Mouse (Mus musculus) embryonic facial prominence, embryonic 10.5 days (tissue): ENCODE data around the gene Podxl2. TPM values are rescaled to one million over a fixed set of nuclear protein-coding genes. Genes with fewer than 3 reads are reported as not detected.
A peak's percentile ranks its signal among the peaks of the same experiment; 100 is the strongest.

ENCODE experiments used
- DNase-seq: peaks from one replicate; pipeline ENCODE4 v3.0.0-alpha.2; 2017; ENCODE audit warnings: low spot score
- H3K27ac ChIP-seq: fragments of 300-500 bp; sonication (generic); replicated peaks from 2 replicates; pipeline ENCODE4 v1.5.1; 2016; ENCODE audit warnings: mild to moderate bottlenecking
- H3K27me3 ChIP-seq: fragments of 300-500 bp; sonication (generic); replicated peaks from 2 replicates; pipeline ENCODE4 v1.6.1; 2016; ENCODE audit warnings: low read depth, mild to moderate bottlenecking; ENCODE audit not compliant: poor library complexity, severe bottlenecking
- H3K36me3 ChIP-seq: fragments of 300-500 bp; sonication (generic); replicated peaks from 2 replicates; pipeline ENCODE4 v1.6.1; 2016; ENCODE audit warnings: mild to moderate bottlenecking, moderate library complexity
- H3K4me1 ChIP-seq: fragments of 300-500 bp; sonication (generic); 2 replicates; pipeline ENCODE4 v1.6.1; 2016
- H3K4me3 ChIP-seq: fragments of 300-500 bp; sonication (generic); 2 replicates; pipeline ENCODE4 v1.5.1; 2016; ENCODE audit warnings: mild to moderate bottlenecking, moderate library complexity
- H3K9me3 ChIP-seq: fragments of 300-500 bp; sonication (generic); 2 replicates; pipeline ENCODE4 v1.6.1; 2016; ENCODE audit warnings: mild to moderate bottlenecking
- WGBS: fragments of 180-500 bp; shearing (Covaris S2); methylation state at CpG from one replicate; pipeline ENCODE4 v1.1.7; 2016; 5-methylcytosine and 5-hydroxymethylcytosine counted together
- polyA plus RNA-seq: library from polyadenylated mRNA; unstranded; fragments of >200 nt; fragmentation: Nextera tagmentation; extraction: Ambion mirVana; gene quantifications from 2 replicates; pipeline ENCODE4 v1.2.1, GENCODE M21; 2016

The Podxl2 gene
- polyA plus RNA-seq, 1 experiment from 2014 or later: 56.3 TPM

DNA sequence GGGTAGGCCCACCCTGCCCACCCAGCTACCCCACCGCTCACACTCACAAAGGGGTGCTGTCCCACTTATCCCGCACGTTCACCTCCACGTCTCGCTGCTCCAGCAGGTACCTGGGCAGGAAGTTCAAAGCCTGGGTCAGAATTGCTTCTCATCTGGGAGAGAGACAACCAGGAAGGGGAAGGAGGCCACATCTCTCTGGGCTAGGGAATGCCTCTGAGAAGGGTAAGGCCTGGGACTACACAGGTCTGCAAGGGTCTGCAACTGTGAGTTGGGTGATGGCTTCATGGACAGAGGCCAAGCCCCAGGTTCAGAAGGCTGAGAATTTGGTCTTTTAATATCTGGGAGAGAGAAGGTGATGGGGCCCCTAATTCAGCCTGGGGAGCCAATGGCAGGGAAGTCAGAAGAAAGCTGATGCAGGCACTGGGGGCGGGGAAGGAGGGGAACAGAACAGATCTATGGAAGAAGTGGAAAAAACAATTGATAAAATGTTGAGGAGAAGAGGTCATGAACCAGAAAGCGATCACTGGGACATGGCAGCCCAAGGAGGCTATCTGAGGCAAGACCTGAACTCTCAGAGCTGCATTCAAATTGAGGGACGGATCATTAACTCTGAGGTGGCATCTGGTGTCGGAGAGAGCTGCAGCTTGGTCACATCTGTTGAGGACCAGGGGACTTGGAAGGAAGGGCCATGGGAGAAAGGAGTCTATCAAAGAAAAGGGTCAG lies 33.9 kb downstream of the Podxl2 start:
- Histone ChIP-seq H3K9me3 (no peaks in the 10 kb centered on the region), H3K4me1 (peaks cover 29% of the 10 kb centered on the region), H3K27ac (peak overlapping the region; percentile 90), H3K27me3 (no peaks in the 10 kb centered on the region), H3K4me3 (peak overlapping the region; percentile 88), H3K36me3 (peaks cover 47% of the 10 kb centered on the region)
- 60% methylated on average over 9 of the region's 9 CpGs for WGBS
- DNase-seq: no peak

GRCm38 (mm10) chr6:88840211-88840610 lies 34.6 kb downstream of the Podxl2 start:
- no peaks in the 10 kb centered on the region for H3K27me3 ChIP-seq
- no peaks in the 10 kb centered on the region for H3K9me3 ChIP-seq
- H3K4me3 ChIP-seq: peak overlapping the region; percentile 88
- 76% methylated on average over 3 of the region's 3 CpGs for WGBS
- peaks cover 30% of the 10 kb centered on the region for H3K4me1 ChIP-seq
- peaks cover 49% of the 10 kb centered on the region for H3K36me3 ChIP-seq
- no peak for DNase-seq
- H3K27ac ChIP-seq: no peak overlapping the region

DNA sequence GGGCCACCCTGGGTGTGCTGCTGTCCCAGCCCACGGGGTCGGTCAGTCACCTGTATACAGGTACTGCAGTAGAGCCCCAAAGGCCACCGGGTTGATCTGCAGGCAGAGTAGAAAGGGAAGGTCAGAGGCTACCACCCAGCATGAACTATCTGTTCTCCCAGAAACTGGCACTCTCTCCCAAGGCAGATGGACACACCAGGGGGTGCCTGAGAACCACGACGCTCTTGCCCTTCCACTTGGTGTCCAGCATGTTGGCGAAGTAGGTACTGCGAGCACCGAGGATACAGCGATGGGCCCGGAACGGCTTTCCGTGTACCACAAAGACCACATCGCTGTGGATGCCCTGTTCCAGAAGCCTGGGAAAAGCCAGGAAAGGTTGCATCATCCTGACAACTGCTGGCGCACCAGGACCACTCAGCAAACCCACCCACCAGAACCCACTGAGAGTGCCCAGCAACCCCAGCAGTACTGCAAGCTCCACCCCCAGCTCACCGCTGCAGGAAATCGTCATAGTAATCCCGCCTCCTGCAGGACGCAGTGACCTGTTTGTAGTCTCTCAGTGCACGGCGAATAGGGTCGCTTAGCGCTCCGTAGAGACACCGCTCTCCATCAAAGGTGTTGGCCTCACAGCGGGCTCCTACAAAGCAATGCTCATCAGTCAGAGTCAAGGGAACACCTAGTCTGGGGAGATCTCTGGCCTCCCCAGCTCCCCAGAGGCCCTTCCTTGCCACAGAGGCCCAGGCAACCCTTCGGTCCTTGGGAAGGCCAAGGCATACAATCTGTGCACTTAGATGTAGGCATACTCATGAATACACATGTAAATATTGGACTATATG lies 35.5 kb downstream of the Podxl2 start:
- H3K27me3 ChIP-seq: no peaks in the 10 kb centered on the region
- DNase-seq: no peak
- H3K4me3 ChIP-seq: no peak overlapping the region
- H3K9me3 ChIP-seq: no peaks in the 10 kb centered on the region
- 84% methylated on average over 26 of the region's 26 CpGs for WGBS
- peaks cover 36% of the 10 kb centered on the region for H3K4me1 ChIP-seq
- no peak overlapping the region for H3K27ac ChIP-seq
- peaks cover 46% of the 10 kb centered on the region for H3K36me3 ChIP-seq

DNA sequence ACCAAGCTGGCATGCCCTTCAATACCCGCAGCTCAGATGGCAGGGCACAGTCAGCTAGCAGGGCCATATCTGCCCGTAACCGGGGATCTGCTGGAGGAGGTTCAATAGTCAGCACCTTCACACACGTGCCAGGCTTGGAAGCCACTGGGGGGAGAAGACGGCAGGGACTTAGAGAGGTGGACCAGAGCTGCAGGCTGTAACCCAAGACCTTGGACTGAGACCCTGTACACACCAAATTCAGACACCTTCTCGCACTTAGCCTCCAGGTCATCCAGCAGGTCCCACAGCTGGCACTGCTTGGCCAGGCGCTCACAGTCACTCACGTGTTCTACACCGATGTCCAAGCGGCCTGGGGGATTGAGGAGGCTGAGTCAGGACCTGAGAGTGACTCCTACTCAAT lies 36.2 kb downstream of the Podxl2 start:
- DNase-seq: no peak
- 90% methylated on average over 10 of the region's 10 CpGs for WGBS
- Histone ChIP-seq H3K27ac (no peak overlapping the region), H3K4me3 (no peak overlapping the region), H3K4me1 (peaks cover 38% of the 10 kb centered on the region), H3K36me3 (peaks cover 46% of the 10 kb centered on the region), H3K27me3 (no peaks in the 10 kb centered on the region), H3K9me3 (no peaks in the 10 kb centered on the region)

GRCm38 (mm10) chr6:88837999-88838398 lies 36.8 kb downstream of the Podxl2 start:
- Histone ChIP-seq H3K9me3 (no peaks in the 10 kb centered on the region), H3K36me3 (peaks cover 46% of the 10 kb centered on the region), H3K27me3 (no peaks in the 10 kb centered on the region), H3K4me3 (no peak overlapping the region), H3K4me1 (peaks cover 35% of the 10 kb centered on the region), H3K27ac (no peak overlapping the region)
- no peak for DNase-seq
- 93% methylated on average over 12 of the region's 12 CpGs for WGBS

GRCm38 (mm10) chr6:88836178-88836819 lies 38.5 kb downstream of the Podxl2 start:
- Histone ChIP-seq H3K36me3 (peaks cover 46% of the 10 kb centered on the region), H3K4me3 (no peak overlapping the region), H3K9me3 (no peaks in the 10 kb centered on the region), H3K27ac (no peak overlapping the region), H3K27me3 (no peaks in the 10 kb centered on the region), H3K4me1 (peaks cover 29% of the 10 kb centered on the region)
- WGBS: 93% methylated on average over 28 of the region's 28 CpGs
- no peak for DNase-seq

DNA sequence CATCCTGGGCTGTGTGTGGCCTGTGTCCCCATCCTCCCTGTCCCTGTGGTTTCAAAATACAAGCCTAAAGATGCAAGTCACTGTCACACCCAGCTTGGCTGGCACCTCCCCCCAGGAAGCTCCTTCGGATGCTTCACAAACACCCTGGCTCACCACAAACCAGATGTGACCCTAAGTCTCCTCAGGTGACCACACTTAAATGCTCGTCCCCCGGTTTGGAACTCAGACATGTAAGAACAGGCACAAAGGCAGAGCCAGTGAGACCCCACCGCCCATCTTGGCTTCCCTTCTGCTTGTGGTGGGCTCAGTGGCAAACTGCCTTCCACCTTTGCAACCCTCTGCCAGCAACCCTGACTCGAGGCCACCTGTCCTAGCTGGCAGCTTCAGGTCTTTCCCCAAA lies 39.8 kb downstream of the Podxl2 start:
- Histone ChIP-seq H3K27me3 (peaks cover 9% of the 10 kb centered on the region; the same call in 1 of the 2 replicates), H3K9me3 (no peaks in the 10 kb centered on the region), H3K4me3 (no peak overlapping the region), H3K36me3 (peaks cover 46% of the 10 kb centered on the region), H3K27ac (no peak overlapping the region), H3K4me1 (peaks cover 20% of the 10 kb centered on the region)
- no peak for DNase-seq
- 73% methylated on average over 5 of the region's 5 CpGs for WGBS

GRCm38 (mm10) chr6:88833340-88834140 lies 41.3 kb downstream of the Podxl2 start:
- 86% methylated on average over 5 of the region's 5 CpGs for WGBS
- DNase-seq: no peak
- Histone ChIP-seq H3K27me3 (peaks cover 9% of the 10 kb centered on the region; the same call in 1 of the 2 replicates), H3K4me1 (peaks cover 16% of the 10 kb centered on the region), H3K36me3 (peaks cover 36% of the 10 kb centered on the region), H3K9me3 (no peaks in the 10 kb centered on the region), H3K4me3 (no peak overlapping the region), H3K27ac (peak overlapping the region; percentile 51)

- Histone ChIP-seq H3K36me3 (peaks cover 27% of the 10 kb centered on the region), H3K4me3 (no peak overlapping the region), H3K27me3 (peaks cover 9% of the 10 kb centered on the region; the same call in 1 of the 2 replicates), H3K9me3 (no peaks in the 10 kb centered on the region), H3K27ac (0 out of 2 replicates have a peak overlapping the region, but pooled peaks have one; percentile 12), H3K4me1 (peaks cover 19% of the 10 kb centered on the region)
- 76% methylated on average over 5 of the region's 5 CpGs for WGBS
- DNase-seq: no peak
These were observed 42.2 kb downstream of the Podxl2 start for GRCm38 (mm10) chr6:88832663-88833062.

DNA sequence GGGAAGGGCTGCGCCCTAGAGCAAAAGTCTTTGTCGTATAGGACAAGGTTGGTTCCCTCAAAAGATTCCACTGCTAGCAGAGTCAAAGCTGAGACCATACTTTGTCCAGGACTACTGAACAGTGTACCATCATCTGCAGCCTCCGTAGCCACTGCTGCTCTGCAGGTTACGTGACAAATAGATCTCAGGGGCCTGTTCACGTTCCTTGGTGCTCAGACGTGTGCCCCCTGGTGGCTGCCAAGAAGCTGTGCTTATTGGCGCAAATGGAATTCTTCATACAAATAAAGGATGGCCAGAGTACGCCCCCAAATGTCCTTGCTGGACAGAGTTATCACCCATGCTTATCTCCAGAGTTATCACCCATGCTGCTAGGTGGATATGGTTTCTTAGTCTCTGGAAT lies 43.4 kb downstream of the Podxl2 start:
- no peaks in the 10 kb centered on the region for H3K9me3 ChIP-seq

DNA sequence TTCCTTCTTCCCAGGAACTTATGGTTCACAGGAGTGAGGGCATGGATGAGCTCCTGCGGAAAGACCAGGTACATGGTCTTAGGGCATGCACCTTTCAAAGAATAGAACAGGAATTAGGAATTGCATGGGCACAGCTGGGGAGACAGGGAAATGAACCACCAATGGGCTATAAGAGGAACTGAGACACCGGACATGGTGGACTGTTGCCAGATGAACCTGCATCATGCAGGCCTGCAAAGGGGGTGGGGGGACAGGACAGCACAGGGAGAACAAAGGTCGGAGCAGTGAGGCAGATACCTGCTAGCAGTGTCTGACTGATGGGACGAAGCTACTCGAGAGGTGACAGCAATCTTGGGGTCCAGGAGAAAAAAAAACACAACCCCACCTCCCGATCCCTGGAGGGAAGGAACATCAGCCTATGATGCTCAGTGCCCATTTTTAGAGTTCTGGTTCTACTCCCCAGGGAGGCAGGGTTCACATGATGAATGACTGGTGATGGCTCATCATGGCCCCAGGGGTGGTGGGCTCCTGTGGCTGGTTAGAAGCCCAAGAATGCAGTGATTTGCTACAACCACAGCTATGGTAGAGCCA lies 44.6 kb downstream of the Podxl2 start:
- H3K4me3 ChIP-seq: no peak overlapping the region
- no peak for DNase-seq
- WGBS: 88% methylated on average over 6 of the region's 6 CpGs

More for the DNA sequence above, 43.4 kb downstream of the Podxl2 start:
- H3K27ac ChIP-seq: no peak overlapping the region
- 29% methylated on average over 8 of the region's 8 CpGs for WGBS
- no peak overlapping the region for H3K4me3 ChIP-seq
- H3K36me3 ChIP-seq: peaks cover 15% of the 10 kb centered on the region
- DNase-seq: peak; percentile 79
- H3K4me1 ChIP-seq: peaks cover 28% of the 10 kb centered on the region
- H3K27me3 ChIP-seq: peaks cover 9% of the 10 kb centered on the region; the same call in 1 of the 2 replicates

More for the DNA sequence above, 44.6 kb downstream of the Podxl2 start:
- Histone ChIP-seq H3K36me3 (0 out of 2 replicates have a peak, but pooled peaks cover 2% of the 10 kb centered on the region), H3K27me3 (peaks cover 9% of the 10 kb centered on the region; the same call in 1 of the 2 replicates), H3K27ac (no peak overlapping the region), H3K4me1 (peaks cover 31% of the 10 kb centered on the region), H3K9me3 (no peaks in the 10 kb centered on the region)
